Mouse (Mus musculus): ENCODE results near the gene Ect2l.

GRCm38 (mm10) chr10:18082772-18083171, 127.9 kb downstream of the Ect2l start:
- TF ChIP-seq CTCF (IDR thresholded peaks at IDR 0.05; ENCODE audit: extremely low read depth, insufficient read length, insufficient replicate concordance, low read depth, low read length): no peak
- no peak for TF ChIP-seq POLR2A (IDR thresholded peaks at IDR 0.05; ENCODE audit: low read depth, low read length)

Data from small intestine, adult 2 months (tissue).